Mouse (Mus musculus) liver, postnatal 0 days (tissue): Measurements from ENCODE around the gene Med16.

ENCODE experiments used
- CTCF ChIP-seq: sonication (generic); IDR thresholded peaks from 2 replicates; pipeline ENCODE4 v1.5.1; 2016; ENCODE audit warnings: antibody characterized with exemption, low read depth
- EP300 ChIP-seq: IDR thresholded peaks from 2 replicates; pipeline ENCODE4 v1.6.1; 2016; ENCODE audit warnings: antibody characterized with exemption, low read depth, mild to moderate bottlenecking

GRCm38 (mm10) chr10:79920056-79920890 lies 11.6 kb upstream of the Med16 start:
- no peak for TF ChIP-seq EP300
- no peak for TF ChIP-seq CTCF
